Mouse (Mus musculus): ENCODE measurements around the gene Nfe2.

The Nfe2 gene

DNA sequence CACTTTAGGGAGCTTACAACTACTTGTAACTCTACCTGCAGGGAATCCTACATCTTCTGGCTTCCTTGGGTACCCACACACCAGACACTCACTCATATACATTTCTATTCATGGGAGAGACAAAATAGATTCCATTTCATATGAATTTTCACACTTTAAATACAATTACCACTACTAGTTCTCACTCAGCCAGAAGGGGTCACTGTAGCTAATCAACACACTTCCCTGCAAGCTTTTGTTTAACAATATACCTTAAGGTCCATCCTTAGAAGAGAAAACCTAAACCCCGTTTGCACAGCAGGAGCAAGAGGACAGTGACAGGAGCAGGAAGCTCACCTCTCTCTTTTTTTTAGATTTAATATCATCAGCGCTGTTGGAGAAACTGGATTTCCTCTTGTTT lies 53.0 kb downstream of the Nfe2 start:
- no peak for DNase-seq

DNA sequence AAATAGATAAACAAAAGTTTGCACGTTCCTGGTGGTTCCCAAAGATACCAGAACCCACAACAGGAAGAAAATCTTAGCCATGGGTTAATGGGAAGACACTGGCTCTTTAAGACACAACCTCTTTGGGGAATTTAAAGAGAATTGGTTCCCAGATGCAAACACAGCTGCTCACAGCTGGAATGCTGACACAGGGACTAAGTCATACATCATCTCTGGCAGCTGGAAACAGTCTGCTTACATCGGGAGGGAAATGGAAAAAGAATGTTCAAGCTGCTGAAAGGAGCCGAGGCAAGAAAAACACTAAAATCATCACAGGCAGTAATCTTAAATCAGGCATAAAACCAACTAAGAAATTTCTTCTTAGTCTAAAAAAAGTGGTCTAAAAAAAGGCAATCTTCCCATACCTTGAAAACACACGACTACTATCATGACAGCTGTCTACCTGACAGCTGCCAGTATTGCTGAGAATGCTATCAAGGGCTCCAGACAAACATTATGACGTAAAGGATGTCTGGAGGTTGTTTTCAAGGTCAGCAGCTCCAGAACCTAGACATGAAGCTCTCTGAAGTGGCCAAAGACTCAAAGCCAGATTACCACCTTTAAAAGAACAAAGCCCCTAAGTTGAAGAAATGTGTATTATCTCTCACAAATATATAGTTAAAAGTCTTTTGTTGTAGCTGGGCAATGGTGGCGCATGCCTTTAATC lies 56.0 kb downstream of the Nfe2 start:
- peak; percentile 42 for DNase-seq
